Mouse (Mus musculus) bone marrow macrophage, adult 2 months (primary cell): ENCODE measurements around the gene Zfp867. TPM values are rescaled to one million over a fixed set of nuclear protein-coding genes. Genes with fewer than 3 reads are reported as not detected.

Experiments used
- H3K27ac ChIP-seq: 2 replicates; pipeline ENCODE4 v1.5.1; 2012; ENCODE audit warnings: low read depth, low read length; ENCODE audit not compliant: insufficient read depth
- H3K4me1 ChIP-seq: 2 replicates; pipeline ENCODE4 v1.6.1; 2012; ENCODE audit warnings: low read length; ENCODE audit not compliant: control insufficient read depth, insufficient read depth
- H3K4me3 ChIP-seq: 2 replicates; pipeline ENCODE4 v1.5.1; 2012; ENCODE audit warnings: mild to moderate bottlenecking, low read length, moderate library complexity; ENCODE audit not compliant: insufficient read depth
- CTCF ChIP-seq: IDR thresholded peaks from 2 replicates; pipeline ENCODE4 v1.5.1; 2012; ENCODE audit warnings: low read depth, mild to moderate bottlenecking, low read length, moderate library complexity
- POLR2A ChIP-seq: IDR thresholded peaks from 2 replicates; pipeline ENCODE4 v1.6.1; 2012; ENCODE audit warnings: mild to moderate bottlenecking, low read depth, low read length, borderline replicate concordance
- polyA plus RNA-seq: library from polyadenylated mRNA; stranded (reverse); fragments of >200 nt; gene quantifications from 2 replicates; pipeline ENCODE4 v1.2.4, GENCODE M21; 2012; ENCODE audit not compliant: missing spikeins, insufficient read depth, insufficient read length

Zfp867 gene
- polyA plus RNA-seq, 1 experiment, result 2.3 TPM

DNA sequence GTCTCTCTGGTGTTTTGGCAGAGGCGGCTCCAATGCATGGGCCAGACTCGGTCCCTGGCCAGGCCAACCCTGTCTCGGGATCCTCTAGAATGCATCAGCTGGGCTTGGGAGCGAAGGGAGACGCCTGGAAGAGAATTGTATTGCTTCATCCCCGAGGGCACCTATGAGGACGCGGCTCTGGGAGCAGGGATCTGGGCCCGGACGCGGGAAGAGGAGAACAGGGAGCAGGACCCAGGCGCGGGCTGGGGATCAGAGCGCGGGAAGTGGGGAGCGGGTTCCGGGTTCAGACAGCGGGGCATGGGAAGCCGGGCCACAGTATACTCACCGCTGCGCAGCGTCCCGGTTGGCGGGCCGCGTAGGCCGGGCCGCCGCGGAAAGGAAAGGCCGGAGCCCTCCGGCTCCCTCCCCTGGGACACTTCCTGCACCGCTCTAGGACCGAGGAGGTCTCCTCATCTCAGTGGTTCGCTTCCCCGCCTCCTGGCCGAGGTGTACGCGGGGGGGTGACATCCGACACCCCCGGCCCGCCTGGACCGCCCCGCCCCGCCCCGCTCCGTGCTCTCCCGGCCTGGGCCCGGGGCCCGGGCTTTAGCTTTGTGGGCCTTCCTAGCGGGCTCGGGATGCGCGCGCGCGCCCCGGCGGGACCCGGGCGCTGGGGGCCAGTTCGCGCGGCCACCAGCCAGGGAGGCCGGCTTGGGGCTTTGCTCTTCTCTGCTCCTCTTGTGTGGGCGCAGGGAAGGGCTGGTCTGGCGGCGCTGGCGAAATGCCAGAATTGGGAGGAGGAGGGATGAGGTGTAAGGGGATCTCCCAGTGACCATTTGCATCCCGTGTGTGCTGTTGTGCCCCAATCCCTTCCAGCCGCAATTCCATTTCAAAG is 33.8 kb upstream of the Zfp867 start:
- Histone ChIP-seq H3K4me1 (peaks cover 12% of the 10 kb centered on the region; the same call in 1 of the 2 replicates), H3K4me3 (peak overlapping the region; percentile 83), H3K27ac (peak overlapping the region; percentile 7)
- no peak for TF ChIP-seq POLR2A

DNA sequence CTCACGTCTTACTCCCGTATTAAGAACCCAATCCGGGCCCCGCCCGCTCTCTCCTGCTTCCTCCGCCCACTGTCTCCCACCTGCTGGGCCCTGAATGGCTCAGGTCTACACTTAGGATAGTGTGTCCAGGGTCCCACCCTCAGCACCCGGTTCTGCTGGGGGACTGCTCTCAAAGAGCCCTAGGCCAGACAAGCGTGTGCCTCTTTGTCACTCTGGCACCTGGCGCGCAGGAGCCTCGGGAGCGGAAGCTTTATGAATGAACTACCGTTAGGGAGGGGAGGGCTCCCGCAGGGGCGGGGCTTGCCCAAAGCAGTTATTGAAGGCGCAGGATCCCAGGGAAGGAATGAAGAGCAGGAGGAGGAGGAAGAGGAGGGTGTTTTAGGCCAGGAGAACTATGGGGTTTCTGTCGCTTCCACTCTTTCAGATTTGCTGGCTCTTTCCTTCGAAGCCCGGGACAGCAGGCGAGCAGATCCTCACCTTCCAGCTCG is 33.1 kb upstream of the Zfp867 start:
- peak overlapping the region; percentile 2 for H3K27ac ChIP-seq
- TF ChIP-seq CTCF, result no peak
- no peak for TF ChIP-seq POLR2A
- peaks cover 12% of the 10 kb centered on the region; the same call in 1 of the 2 replicates for H3K4me1 ChIP-seq
- H3K4me3 ChIP-seq, result peak overlapping the region; percentile 83

DNA sequence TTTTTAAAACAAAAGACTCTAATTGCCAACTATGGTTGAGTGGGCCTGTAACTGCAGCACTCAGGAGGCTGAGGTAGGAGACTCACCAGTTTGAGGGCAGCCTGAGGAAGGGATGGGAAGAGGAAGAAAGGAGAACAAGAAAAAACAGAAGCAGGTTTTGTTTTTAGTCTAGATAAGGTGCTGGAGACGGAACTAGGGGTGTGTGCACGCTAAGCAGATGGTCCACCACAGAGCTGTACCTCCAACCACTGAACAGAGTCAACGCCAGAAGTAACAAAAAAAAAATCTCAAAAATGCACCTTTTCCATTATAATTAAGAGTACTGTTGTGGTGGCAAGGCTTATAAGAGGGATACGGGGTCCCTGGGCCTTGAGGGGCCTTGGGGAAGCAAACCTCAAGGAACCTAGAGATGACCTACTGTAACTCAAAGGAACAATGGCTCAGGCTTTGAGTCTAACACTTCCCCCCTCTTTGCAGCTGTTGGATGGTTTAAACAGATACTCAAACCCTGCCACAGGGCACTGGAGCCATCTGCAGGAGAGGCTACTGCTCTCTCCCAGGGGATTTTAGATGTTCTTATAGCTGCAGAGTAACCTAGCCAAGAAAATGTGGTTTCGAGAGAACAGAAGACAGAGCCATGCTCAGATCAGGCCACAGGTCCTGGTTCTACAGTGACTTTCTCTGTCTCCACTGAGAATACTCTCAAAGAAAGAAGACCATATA is 29.9 kb upstream of the Zfp867 start:
- no peak overlapping the region for H3K27ac ChIP-seq

DNA sequence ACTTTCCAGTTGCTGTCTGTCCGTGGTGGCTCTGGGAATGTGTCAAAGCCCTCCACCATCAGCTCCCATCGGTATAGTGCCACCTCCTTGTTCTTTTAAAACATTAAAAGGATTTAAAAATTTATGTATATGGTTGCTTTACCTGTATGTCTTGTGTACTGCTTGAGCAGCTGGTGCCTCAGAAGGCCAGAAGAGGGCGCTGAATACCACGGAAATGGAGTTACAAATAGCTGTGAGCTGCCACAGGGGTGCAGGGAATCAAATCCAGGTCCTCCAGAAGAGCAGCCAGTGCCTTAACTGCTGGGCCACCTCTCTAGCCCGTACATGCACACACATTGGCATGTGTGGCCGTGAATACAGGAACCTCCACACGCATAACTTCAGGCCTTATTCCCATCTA is 25.5 kb upstream of the Zfp867 start:
- peaks cover 33% of the 10 kb centered on the region for H3K4me1 ChIP-seq
- no peak overlapping the region for H3K4me3 ChIP-seq
- no peak for TF ChIP-seq POLR2A
- TF ChIP-seq CTCF, result no peak
- H3K27ac ChIP-seq, result peak overlapping the region; percentile 90

More for the DNA sequence above, 29.9 kb upstream of the Zfp867 start:
- TF ChIP-seq POLR2A, result no peak
- TF ChIP-seq CTCF, result no peak
- Histone ChIP-seq H3K4me3 (no peak overlapping the region), H3K4me1 (peaks cover 23% of the 10 kb centered on the region)

DNA sequence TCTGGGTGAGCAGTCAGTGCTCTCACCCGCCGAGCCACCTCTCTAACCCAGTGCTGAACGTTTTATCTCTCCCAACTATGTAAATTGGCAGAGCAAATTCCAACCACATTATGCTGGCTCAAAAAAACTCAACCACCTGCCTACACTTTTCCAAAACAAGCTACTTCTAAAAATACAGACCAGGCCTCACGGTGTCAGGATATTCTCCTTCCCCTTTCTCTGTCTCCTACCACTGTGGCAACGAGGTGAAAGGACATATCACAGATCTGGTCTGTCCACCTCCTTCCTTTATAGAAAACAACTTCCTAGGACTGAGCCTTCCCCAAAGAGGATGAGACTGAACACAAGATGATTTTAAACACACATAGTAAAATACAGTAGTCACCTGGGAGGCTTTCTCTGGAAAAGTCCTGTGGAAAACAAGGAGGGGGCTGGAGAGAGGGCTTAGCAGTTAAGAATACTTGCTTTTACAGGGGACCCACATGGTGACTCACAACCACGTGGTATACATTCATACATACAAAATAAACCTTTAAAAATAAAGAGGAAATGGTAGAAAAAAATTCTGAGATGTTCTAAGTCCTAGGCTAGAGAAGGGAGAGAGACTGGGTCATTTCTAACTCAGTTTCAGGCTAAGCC is 24.5 kb upstream of the Zfp867 start:
- peaks cover 33% of the 10 kb centered on the region for H3K4me1 ChIP-seq

DNA sequence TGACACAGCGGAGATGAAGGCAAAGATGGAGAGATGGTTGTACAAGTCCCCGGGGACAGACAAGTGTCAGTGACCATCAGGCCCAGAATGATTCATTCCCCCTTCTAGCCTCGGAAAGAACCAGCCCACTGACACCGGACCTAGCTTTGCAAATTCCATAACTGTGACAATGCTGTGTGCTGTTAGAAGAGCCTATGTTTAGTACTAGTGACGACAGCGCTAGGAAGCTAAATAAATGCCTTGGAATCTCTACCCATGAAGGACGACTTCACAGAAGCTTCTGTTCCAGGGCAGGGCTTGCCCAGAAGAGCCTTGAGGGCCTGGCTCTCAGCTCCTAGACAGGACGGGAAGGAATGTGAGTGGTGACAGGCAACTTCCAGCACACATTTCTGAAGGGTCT is 13.9 kb upstream of the Zfp867 start:
- Histone ChIP-seq H3K4me1 (no peaks in the 10 kb centered on the region), H3K27ac (no peak overlapping the region), H3K4me3 (no peak overlapping the region)
- no peak for TF ChIP-seq CTCF
- no peak for TF ChIP-seq POLR2A

More for the DNA sequence above, 24.5 kb upstream of the Zfp867 start:
- TF ChIP-seq CTCF (no peak), POLR2A (no peak)
- Histone ChIP-seq H3K27ac (peak overlapping the region; percentile 90), H3K4me3 (no peak overlapping the region)

DNA sequence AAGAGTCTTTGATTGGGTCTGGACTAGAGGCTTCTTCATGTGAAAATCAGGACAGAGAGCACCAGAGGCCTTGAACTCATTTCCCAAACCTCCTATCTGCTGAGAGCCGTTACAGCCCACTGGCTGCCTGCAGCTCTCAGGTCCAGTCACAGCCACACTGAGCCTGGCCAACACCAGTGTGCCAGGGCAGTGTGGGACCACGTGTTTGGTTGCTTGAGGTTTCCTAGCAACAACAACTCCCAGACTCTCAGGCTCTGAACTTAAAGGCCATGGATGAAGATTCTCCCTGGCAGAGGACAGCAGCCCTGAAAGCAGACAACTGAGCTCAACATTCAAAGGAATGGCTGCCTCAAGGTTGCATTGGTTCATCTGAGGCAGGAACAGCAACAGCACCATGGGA is 13.4 kb upstream of the Zfp867 start:
- Histone ChIP-seq H3K27ac (no peak overlapping the region), H3K4me3 (no peak overlapping the region), H3K4me1 (no peaks in the 10 kb centered on the region)
- TF ChIP-seq CTCF (no peak), POLR2A (no peak)

DNA sequence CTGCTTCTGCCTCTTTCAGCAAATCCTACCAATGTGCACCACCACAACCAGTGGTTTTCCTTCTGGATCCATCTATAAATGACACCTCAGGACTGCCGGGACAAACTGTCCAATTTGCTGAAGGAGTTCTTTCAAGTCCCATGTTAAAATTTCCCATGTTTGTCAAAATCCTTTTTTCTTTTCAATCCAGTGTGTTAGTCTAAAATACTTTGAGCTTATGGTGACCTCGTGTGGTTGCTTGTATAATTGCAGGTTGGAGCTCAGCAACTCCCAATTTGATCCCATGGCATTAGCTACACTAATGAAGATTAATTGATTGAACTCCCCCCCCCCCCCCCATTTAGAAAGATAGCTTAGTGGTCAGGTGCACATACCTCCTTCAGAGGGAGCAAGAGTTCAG is 10.9 kb upstream of the Zfp867 start:
- Histone ChIP-seq H3K27ac (no peak overlapping the region), H3K4me3 (no peak overlapping the region), H3K4me1 (no peaks in the 10 kb centered on the region)
- TF ChIP-seq CTCF (no peak), POLR2A (no peak)

DNA sequence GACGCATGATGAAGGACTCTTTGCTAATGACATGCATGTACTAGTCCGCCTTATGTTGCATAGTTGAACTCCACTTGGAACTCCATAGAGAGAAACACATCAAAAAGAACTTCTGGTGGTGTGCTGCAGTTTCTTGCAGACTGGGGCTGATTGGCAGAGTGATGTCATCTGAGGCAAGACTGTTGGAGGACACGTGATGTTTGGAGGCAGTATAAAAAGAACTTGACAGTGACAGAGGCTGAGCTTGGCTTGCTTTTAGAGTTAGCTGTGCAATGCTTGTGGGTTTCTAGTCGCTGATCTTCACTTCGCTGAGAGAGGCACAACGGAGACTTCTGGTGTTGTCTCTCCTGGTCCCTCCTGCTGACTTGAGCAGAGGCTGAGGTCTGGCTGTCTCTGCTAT is 5.0 kb upstream of the Zfp867 start:
- no peak overlapping the region for H3K27ac ChIP-seq
- no peak for TF ChIP-seq POLR2A
- TF ChIP-seq CTCF, result no peak

More for the DNA sequence above, 5.0 kb upstream of the Zfp867 start:
- peaks cover 4% of the 10 kb centered on the region for H3K4me1 ChIP-seq
- no peak overlapping the region for H3K4me3 ChIP-seq
